Mouse (Mus musculus): Measurements from ENCODE around the gene Gsta3. TPM values are rescaled to one million over a fixed set of nuclear protein-coding genes. Genes with fewer than 3 reads are reported as not detected.
"Not testable (repeated sequence)": the region's sequence is repeated elsewhere in the genome, so short reads cannot be mapped to it uniquely, and the experiment has no call there.

The Gsta3 gene
- 10 to 100 TPM in 1 of 2 experiments, 1 to 10 TPM in 1; 9.9 to 12.2 TPM for total RNA-seq (2021)
- 5.0 and 6.6 TPM in 2 replicates for polyA plus RNA-seq (2012; rRNA removed)
- long read RNA-seq, partial matches to known transcripts: 0 of 2 reads
- long read RNA-seq, other reads (novel, unspliced or antisense): 0 of 2 reads

- H3K9ac ChIP-seq (ENCODE audit: low read depth, low read length): 0 out of 2 replicates have a peak within 1 kb of the TSS, but pooled peaks have one; percentile 25
- TF ChIP-seq CTCF (IDR thresholded peaks at IDR 0.05) (no peak), EP300 (IDR thresholded peaks at IDR 0.05; ENCODE audit: insufficient read depth, low read depth, low read length) (no peak), POLR2A (IDR thresholded peaks at IDR 0.05; ENCODE audit: insufficient read depth, low read depth, low read length) (0 out of 2 replicates have a peak, but pooled peaks have one; percentile 17)
- no peaks in the 10 kb centered on the region for H3K27me3 ChIP-seq (ENCODE audit: control insufficient read depth, insufficient read depth, low read length)
- no peaks in the 10 kb centered on the region for H3K79me2 ChIP-seq (replicated peaks; ENCODE audit: control insufficient read depth, insufficient read depth, low read length)
- peak within 1 kb of the TSS; percentile 12; the same call in 1 of the 2 replicates for H3K27ac ChIP-seq
- peak in 1 of 2 experiments; percentile 11 for DNase-seq
- no peaks in the 10 kb centered on the region for H3K4me1 ChIP-seq (ENCODE audit: control insufficient read depth, insufficient read depth, low read length)
- H3K4me3 ChIP-seq: no peak within 1 kb of the TSS
- WGBS: 70% methylated on average over 8 of the region's 8 CpGs
- intact Hi-C loops (cut with DNase I): no loop called here
- no peaks in the 10 kb centered on the region for H3K36me3 ChIP-seq (ENCODE audit: control insufficient read depth, insufficient read depth, low read length)
Observed at GRCm38 (mm10) chr1:21239911-21240898, at the start of gene Gsta3. Gene Gsta3, plus strand, starts transcription at chr1:21240589.

- H3K36me3 ChIP-seq (ENCODE audit: control insufficient read depth, insufficient read depth, low read length): no peaks in the 10 kb centered on the region
- intact Hi-C loops (cut with DNase I): loop anchor here (5.0 kb wide), 1 partner anchor 71 kb away; no protein-coding TSS in a partner anchor
- no peaks in the 10 kb centered on the region for H3K27me3 ChIP-seq (ENCODE audit: control insufficient read depth, insufficient read depth, low read length)
- no peaks in the 10 kb centered on the region for H3K4me1 ChIP-seq (ENCODE audit: control insufficient read depth, insufficient read depth, low read length)
- H3K79me2 ChIP-seq (replicated peaks; ENCODE audit: control insufficient read depth, insufficient read depth, low read length): no peaks in the 10 kb centered on the region
- no peak overlapping the region for H3K4me3 ChIP-seq
- TF ChIP-seq EP300 (IDR thresholded peaks at IDR 0.05; ENCODE audit: insufficient read depth, low read depth, low read length): no peak
- TF ChIP-seq POLR2A (IDR thresholded peaks at IDR 0.05; ENCODE audit: insufficient read depth, low read depth, low read length): no peak
- TF ChIP-seq CTCF (IDR thresholded peaks at IDR 0.05): no peak
- DNase-seq: no peak
- no peak overlapping the region for H3K27ac ChIP-seq
- WGBS: 94% methylated on average over 1 of the region's 1 CpGs
- H3K9ac ChIP-seq (ENCODE audit: low read depth, low read length): no peak overlapping the region
Observed at GRCm38 (mm10) chr1:21206241-21206640, 34.1 kb upstream of the Gsta3 start.

DNA sequence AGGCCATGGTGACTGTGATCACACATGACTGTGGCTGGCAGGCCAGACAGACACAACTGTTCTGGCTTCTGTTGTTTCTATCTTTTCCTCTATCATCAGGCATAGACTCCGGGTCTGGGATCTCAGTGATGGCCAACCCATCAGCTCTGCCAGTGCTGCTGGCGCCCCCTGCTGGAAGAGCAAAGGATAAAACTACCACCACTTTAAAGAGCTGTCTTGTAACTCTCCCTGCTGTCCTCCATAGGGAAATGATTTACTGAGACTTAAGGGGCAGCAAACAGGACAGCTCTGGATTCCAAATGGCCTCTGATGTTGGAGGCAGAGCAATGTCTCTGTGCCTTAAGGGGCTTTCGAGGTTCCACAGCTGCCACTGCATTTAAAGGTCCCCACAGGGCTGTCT is 26.9 kb upstream of the Gsta3 start:
- H3K27me3 ChIP-seq (ENCODE audit: control insufficient read depth, insufficient read depth, low read length); intact Hi-C loops (cut with DNase I); H3K9ac ChIP-seq (ENCODE audit: low read depth, low read length); H3K36me3 ChIP-seq (ENCODE audit: control insufficient read depth, insufficient read depth, low read length); H3K4me1 ChIP-seq (ENCODE audit: control insufficient read depth, insufficient read depth, low read length); H3K79me2 ChIP-seq (replicated peaks; ENCODE audit: control insufficient read depth, insufficient read depth, low read length); H3K27ac ChIP-seq; DNase-seq; H3K4me3 ChIP-seq: not testable (repeated sequence)
- peak; percentile 46 for TF ChIP-seq CTCF (IDR thresholded peaks at IDR 0.05)
- 19% methylated on average over 3 of the region's 3 CpGs for WGBS

DNA sequence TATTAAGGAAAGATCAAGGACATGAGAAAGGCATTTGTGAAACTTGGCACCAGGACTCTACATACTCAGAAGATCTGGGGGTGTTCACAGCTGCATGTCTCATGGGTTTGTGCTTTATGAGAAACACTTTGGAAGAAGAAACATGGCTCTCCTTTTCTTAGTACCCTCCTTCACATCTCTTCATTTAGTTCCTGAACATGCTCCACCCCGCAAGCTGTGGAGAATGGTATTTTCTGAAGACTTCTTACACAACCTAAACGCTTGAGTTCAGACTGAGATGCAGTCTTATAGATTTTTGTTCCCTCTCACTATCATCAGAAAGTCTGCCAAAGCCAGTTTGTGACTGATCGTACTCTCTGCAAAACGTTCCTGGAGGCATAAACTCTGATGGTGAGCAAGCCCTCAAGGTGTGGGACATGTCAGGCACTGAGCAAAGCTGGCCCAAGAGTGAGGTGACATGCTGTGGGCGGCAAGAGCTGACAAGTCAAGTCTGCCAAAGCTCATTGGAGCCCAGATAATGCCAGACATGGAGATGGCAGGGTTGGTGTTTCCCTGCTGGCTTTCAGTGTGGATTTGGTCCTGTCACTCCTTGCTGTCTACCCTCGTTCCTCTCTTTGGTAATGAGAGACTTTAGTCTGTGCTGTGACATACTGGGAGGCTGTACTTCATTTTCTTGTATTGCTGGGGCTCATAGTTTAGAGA is 26.2 kb upstream of the Gsta3 start:
- H3K79me2 ChIP-seq (replicated peaks; ENCODE audit: control insufficient read depth, insufficient read depth, low read length); H3K36me3 ChIP-seq (ENCODE audit: control insufficient read depth, insufficient read depth, low read length); H3K4me1 ChIP-seq (ENCODE audit: control insufficient read depth, insufficient read depth, low read length); H3K4me3 ChIP-seq; DNase-seq; H3K9ac ChIP-seq (ENCODE audit: low read depth, low read length); H3K27me3 ChIP-seq (ENCODE audit: control insufficient read depth, insufficient read depth, low read length); H3K27ac ChIP-seq; intact Hi-C loops (cut with DNase I): not testable (repeated sequence)
- 69% methylated on average over 6 of the region's 6 CpGs for WGBS

DNA sequence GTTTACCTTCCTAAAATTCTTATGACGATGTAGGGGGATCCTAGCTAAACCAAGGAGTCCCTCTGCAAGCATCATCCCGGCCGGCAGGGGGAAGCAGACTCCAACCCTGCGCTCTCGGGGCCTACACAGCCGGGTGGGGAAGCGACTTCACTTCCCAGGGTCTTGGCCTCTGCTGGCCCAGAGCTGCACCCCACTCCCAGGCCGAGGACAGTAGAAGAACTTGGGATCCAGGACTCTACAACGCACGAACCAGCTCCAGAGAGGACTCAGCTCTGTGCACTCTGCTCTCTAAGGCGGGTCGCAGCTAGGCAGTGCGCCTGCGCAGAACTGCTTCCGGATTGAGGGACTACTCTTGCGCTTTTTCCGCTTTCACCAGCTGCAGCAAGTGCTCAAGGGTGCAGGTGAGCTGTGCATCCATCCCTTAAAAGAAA is 21.9 kb upstream of the Gsta3 start, which contains the start of gene Tmem14a:
Gene Tmem14a, plus strand, starts transcription at position 87 of the 431 bp plus-strand sequence.
- H3K27me3 ChIP-seq (ENCODE audit: control insufficient read depth, insufficient read depth, low read length): no peaks in the 10 kb centered on the region
- peak within 1 kb of the TSS; percentile 67 for H3K4me3 ChIP-seq
- WGBS: under 1% methylated on average over 17 of the region's 17 CpGs
- H3K27ac ChIP-seq: peak within 1 kb of the TSS; percentile 91
- H3K4me1 ChIP-seq (ENCODE audit: control insufficient read depth, insufficient read depth, low read length): peaks cover 1% of the 10 kb centered on the region; the same call in 1 of the 2 replicates
- DNase-seq: peak; percentile 91 to 92
- no peaks in the 10 kb centered on the region for H3K36me3 ChIP-seq (ENCODE audit: control insufficient read depth, insufficient read depth, low read length)
- peak within 1 kb of the TSS; percentile 86 for H3K9ac ChIP-seq (ENCODE audit: low read depth, low read length)
- no peaks in the 10 kb centered on the region for H3K79me2 ChIP-seq (replicated peaks; ENCODE audit: control insufficient read depth, insufficient read depth, low read length)
- intact Hi-C loops (cut with DNase I): loop anchor here (1.0 to 5.0 kb wide), 5 partner anchors 52 to 1049 kb away; partner anchors contain the start of gene Mcm3
- TF ChIP-seq POLR2A (IDR thresholded peaks at IDR 0.05; ENCODE audit: insufficient read depth, low read depth, low read length) (peak; percentile 81), CTCF (IDR thresholded peaks at IDR 0.05) (peak; percentile 98), EP300 (IDR thresholded peaks at IDR 0.05; ENCODE audit: insufficient read depth, low read depth, low read length) (0 out of 2 replicates have a peak, but pooled peaks have one; percentile 29)
